Comparison of ENCODE assay signal across 8 mouse cellular contexts in the genomic region with DNA sequence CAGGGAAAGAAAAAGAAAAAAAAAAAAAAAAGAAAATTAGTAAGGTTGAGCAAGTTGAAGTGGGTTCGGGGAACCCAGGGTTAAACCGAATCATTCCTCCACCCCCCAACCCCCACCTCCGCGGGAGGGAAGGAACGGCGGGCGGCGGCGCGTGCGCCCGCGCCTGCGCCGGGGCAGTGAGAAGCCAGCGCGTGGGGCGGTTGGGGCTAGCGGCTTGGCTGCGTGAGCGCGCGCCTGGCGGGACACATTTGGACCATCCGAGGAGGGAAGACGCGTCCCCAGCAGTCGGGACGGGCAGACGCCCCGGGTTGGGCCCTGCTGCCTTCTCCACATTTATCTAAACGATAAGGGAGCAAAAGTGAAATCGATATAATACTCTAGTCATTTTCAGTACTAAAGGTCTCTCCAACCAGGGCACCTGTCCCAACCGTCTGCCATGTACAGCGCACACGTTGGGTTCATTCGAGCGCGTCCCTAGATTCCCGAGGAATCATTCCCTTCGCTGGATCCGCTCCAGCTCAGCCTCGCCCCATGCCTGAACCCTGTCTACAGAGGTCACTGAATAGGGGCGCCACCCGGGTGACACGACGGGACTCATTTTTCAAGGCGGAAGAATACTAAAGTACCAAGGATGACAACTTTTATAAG. TPM values are rescaled to one million over a fixed set of nuclear protein-coding genes. Genes with fewer than 3 reads are reported as not detected.
A peak's percentile ranks its signal among the peaks of the same experiment; 100 is the strongest.
DNase-seq lines count a peak whose midpoint lies in the region; ATAC-seq lines count a peak whose summit lies in the region.

No protein-coding gene starts in this region.

- H3K4me3 ChIP-seq in forebrain, embryonic 16.5 days (replicated peaks; ENCODE audit: low read length), result peak overlapping the region; percentile 100

- peak overlapping the region; percentile 98 for H3K4me2 ChIP-seq in forebrain, embryonic 16.5 days (ENCODE audit: low read length)

- H3K27ac ChIP-seq in forebrain, embryonic 16.5 days (ENCODE audit: low read length), result peak overlapping the region; percentile 95

- WGBS in forebrain, embryonic 16.5 days, result under 1% methylated on average over 47 of the region's 48 CpGs

- peak; percentile 65 for ATAC-seq in forebrain, embryonic 16.5 days

- DNase-seq in MN1 (ENCODE audit: low spot score), result peak; percentile 85
- DNase-seq in cerebellum, adult 18-20 months, result peak; percentile 81 to 86
- DNase-seq in heart, postnatal 4 days, result peak; percentile 87
- peak; percentile 73 to 82 for DNase-seq in layer of hippocampus, postnatal 10 days (ENCODE audit: low spot score in 2 of 2)
- peak; percentile 78 for DNase-seq in lung, postnatal 25 days (ENCODE audit: low spot score)
- DNase-seq in retina, adult 2 months (ENCODE audit: low read depth, low spot score), result peak; percentile 64
- DNase-seq in thymus, postnatal 25 days, result peak; percentile 84

- no peaks in the 10 kb centered on the region for H3K9me3 ChIP-seq in forebrain, embryonic 16.5 days (ENCODE audit: control insufficient read depth, low read length)

- peak overlapping the region; percentile 96 for H3K9ac ChIP-seq in forebrain, embryonic 16.5 days (replicated peaks; ENCODE audit: low read depth, low read length)

- peaks cover 15% of the 10 kb centered on the region for H3K36me3 ChIP-seq in forebrain, embryonic 16.5 days (ENCODE audit: control insufficient read depth, insufficient read depth)

- no peaks in the 10 kb centered on the region for H3K27me3 ChIP-seq in forebrain, embryonic 16.5 days (replicated peaks; ENCODE audit: control insufficient read depth, insufficient read depth, low read length)

- peaks cover 32% of the 10 kb centered on the region for H3K4me1 ChIP-seq in forebrain, embryonic 16.5 days (replicated peaks; ENCODE audit: control insufficient read depth, insufficient read depth, low read length)

RNA-seq across cellular contexts. Expression of gene Pfn1, which starts 0.6 kb away (rescaled TPM):
- polyA plus RNA-seq in forebrain, embryonic 16.5 days (2015; fragmentation: Nextera tagmentation; extraction: Ambion mirVana), result 642 and 656 TPM in 2 replicates
- total RNA-seq in heart, postnatal 4 days (2021), result 100 to 1,000 TPM; 572 to 580 TPM
- 100 to 1,000 TPM; 364 to 371 TPM for total RNA-seq in layer of hippocampus, postnatal 10 days (2021)

RNA-seq across cellular contexts. Expression of gene Eno3, which starts 2.0 kb away (rescaled TPM):
- polyA plus RNA-seq in forebrain, embryonic 16.5 days (2015; fragmentation: Nextera tagmentation; extraction: Ambion mirVana), result 6.5 and 8.2 TPM in 2 replicates
- 1,000 to 10,000 TPM; 1,339 to 1,391 TPM for total RNA-seq in heart, postnatal 4 days (2021)
- total RNA-seq in layer of hippocampus, postnatal 10 days (2021), result 10 to 100 TPM in 1 of 2 experiments, 1 to 10 TPM in 1; 5.1 to 10.5 TPM

RNA-seq across cellular contexts. Expression of gene Slc25a11, which starts 7.8 kb away (rescaled TPM):
- 159 and 174 TPM in 2 replicates for polyA plus RNA-seq in forebrain, embryonic 16.5 days (2015; fragmentation: Nextera tagmentation; extraction: Ambion mirVana)
- 100 to 1,000 TPM; 311 to 313 TPM for total RNA-seq in heart, postnatal 4 days (2021)
- total RNA-seq in layer of hippocampus, postnatal 10 days (2021), result 100 to 1,000 TPM; 117 to 125 TPM

RNA-seq across cellular contexts. Expression of gene Rnf167, which starts 8.0 kb away (rescaled TPM):
- 133 and 135 TPM in 2 replicates for polyA plus RNA-seq in forebrain, embryonic 16.5 days (2015; fragmentation: Nextera tagmentation; extraction: Ambion mirVana)
- 10 to 100 TPM; 42.1 to 42.8 TPM for total RNA-seq in heart, postnatal 4 days (2021)
- total RNA-seq in layer of hippocampus, postnatal 10 days (2021), result 10 to 100 TPM; 60.3 to 61.5 TPM

RNA-seq across cellular contexts. Expression of gene Spag7, which starts 14.2 kb away (rescaled TPM):
- 119 and 146 TPM in 2 replicates for polyA plus RNA-seq in forebrain, embryonic 16.5 days (2015; fragmentation: Nextera tagmentation; extraction: Ambion mirVana)
- total RNA-seq in heart, postnatal 4 days (2021), result 10 to 100 TPM; 86.2 to 92.3 TPM
- total RNA-seq in layer of hippocampus, postnatal 10 days (2021), result 10 to 100 TPM; 52.8 to 53.9 TPM

Comparison
In these comparisons a context has a peak if more than half of its experiments do, and no peak if none do; other contexts are left out.
1. Peak in every context shown above with its lines: DNase-seq, ATAC-seq, H3K4me3 ChIP-seq and H3K27ac ChIP-seq.
2. RNA of gene Eno3, which starts 2.0 kb away (total RNA-seq): 1,339 to 1,391 TPM in heart, postnatal 4 days; 5.1 to 10.5 TPM in layer of hippocampus, postnatal 10 days; every median in the first group is over 100 times any median in the second.